In genomic region chr14:59737734-59738294, GRCm38 (mm10) we compare ENCODE assay signal across 24 mouse cellular contexts.
DNase-seq lines count a peak whose midpoint lies in the region; ATAC-seq lines count a peak whose summit lies in the region.
"Had no signal": no experiment of that assay in that cellular context is flagged by ENCODE, and none has a peak within 500 bp of the region (broad histone marks: within the 10 kb centered on the region; RNA-seq: fewer than 3 reads in every experiment).

No protein-coding gene starts in this region.

- ATAC-seq in midbrain, embryonic 12.5 days (ENCODE audit: low FRiP score, low read depth) = peak; percentile 44; the same call in 1 of the 2 replicates
- no peak; the same call in 1 of the 2 replicates for ATAC-seq in midbrain, embryonic 11.5 days (ENCODE audit: low FRiP score)
- ATAC-seq in forebrain, embryonic 11.5 days (replicated peaks; ENCODE audit: low FRiP score) = peak; percentile 54
- ATAC-seq in megakaryocyte, adult 5-6 weeks (ENCODE audit: poor library complexity, severe bottlenecking) = peak; percentile 49
- ATAC-seq: CD4-positive, CD25-positive, alpha-beta regulatory T cell, adult 4 months; intestine, embryonic 15.5 days; lung, postnatal 0 days had no signal

- H3K4me1 ChIP-seq in midbrain, embryonic 12.5 days = peaks cover 32% of the 10 kb centered on the region
- peaks cover 16% of the 10 kb centered on the region for H3K4me1 ChIP-seq in midbrain, embryonic 11.5 days (ENCODE audit: control insufficient read depth, insufficient read depth, low read length)
- H3K4me1 ChIP-seq in forebrain, embryonic 11.5 days (replicated peaks; ENCODE audit: control insufficient read depth, insufficient read depth, low read length) = peaks cover 15% of the 10 kb centered on the region
- H3K4me1 ChIP-seq: intestine, embryonic 15.5 days had no signal

- no peak overlapping the region for H3K4me2 ChIP-seq in midbrain, embryonic 12.5 days (replicated peaks)
- H3K4me2 ChIP-seq in midbrain, embryonic 11.5 days = no peak overlapping the region
- no peak overlapping the region for H3K4me2 ChIP-seq in forebrain, embryonic 11.5 days (ENCODE audit: low read depth, low read length, severe bottlenecking)
- H3K4me2 ChIP-seq: heart, embryonic 15.5 days; intestine, embryonic 15.5 days; neural tube, embryonic 15.5 days had no signal

- H3K36me3 ChIP-seq in midbrain, embryonic 12.5 days = no peaks in the 10 kb centered on the region
- no peaks in the 10 kb centered on the region for H3K36me3 ChIP-seq in midbrain, embryonic 11.5 days (ENCODE audit: control insufficient read depth, insufficient read depth, low read length)
- no peaks in the 10 kb centered on the region for H3K36me3 ChIP-seq in forebrain, embryonic 11.5 days (ENCODE audit: control insufficient read depth, insufficient read depth, low read length)
- H3K36me3 ChIP-seq: heart, embryonic 15.5 days; intestine, embryonic 15.5 days; limb, embryonic 10.5 days; neural tube, embryonic 15.5 days had no signal

- H3K9me3 ChIP-seq in midbrain, embryonic 12.5 days = no peaks in the 10 kb centered on the region
- no peaks in the 10 kb centered on the region for H3K9me3 ChIP-seq in midbrain, embryonic 11.5 days (ENCODE audit: control insufficient read depth, low read length)
- H3K9me3 ChIP-seq in forebrain, embryonic 11.5 days (ENCODE audit: control insufficient read depth, low read length) = no peaks in the 10 kb centered on the region; the same call in 1 of the 2 replicates
- H3K9me3 ChIP-seq: heart, embryonic 15.5 days; intestine, embryonic 15.5 days; limb, embryonic 10.5 days; neural tube, embryonic 15.5 days had no signal

- H3K27ac ChIP-seq in midbrain, embryonic 12.5 days (replicated peaks) = no peak overlapping the region
- no peak overlapping the region for H3K27ac ChIP-seq in midbrain, embryonic 11.5 days (ENCODE audit: low read depth, low read length)
- H3K27ac ChIP-seq in forebrain, embryonic 11.5 days (ENCODE audit: low read depth, low read length) = peak overlapping the region; percentile 72
- H3K27ac ChIP-seq: heart, adult 2 months; heart, embryonic 15.5 days; intestine, embryonic 15.5 days; limb, embryonic 10.5 days; macrophage; neural tube, embryonic 15.5 days had no signal

- peak; percentile 32 for DNase-seq in embryo, embryonic 11 days
- no peak for DNase-seq in embryo, embryonic 9.5 days (ENCODE audit: extremely low spot score)
- no peak for DNase-seq in midbrain, embryonic 11.5 days (ENCODE audit: low spot score, missing footprints)
- DNase-seq in forebrain, embryonic 11.5 days (ENCODE audit: low spot score) = peak; percentile 73
- no peak for DNase-seq in cerebellum, postnatal 14 days
- DNase-seq: adrenal gland, postnatal 36 days; cerebellum, adult 11 months; cerebellum, adult 9-11 months; gastrocnemius, postnatal 25 days; heart, adult 2 months; heart, postnatal 36 days; kidney, adult 8-10 months; kidney, postnatal 10 days; thymus, adult 18-20 months; thymus, postnatal 36 days had no signal

- peaks cover 61% of the 10 kb centered on the region for H3K27me3 ChIP-seq in midbrain, embryonic 12.5 days
- peaks cover 15% of the 10 kb centered on the region for H3K27me3 ChIP-seq in midbrain, embryonic 11.5 days (ENCODE audit: control insufficient read depth, insufficient read depth, low read length)
- H3K27me3 ChIP-seq in forebrain, embryonic 11.5 days (ENCODE audit: control insufficient read depth, insufficient read depth, low read length) = peaks cover 18% of the 10 kb centered on the region
- H3K27me3 ChIP-seq: heart, embryonic 15.5 days; intestine, embryonic 15.5 days had no signal

- H3K4me3 ChIP-seq in midbrain, embryonic 12.5 days = no peak overlapping the region
- H3K4me3 ChIP-seq in midbrain, embryonic 11.5 days (ENCODE audit: low read depth, low read length) = no peak overlapping the region
- no peak overlapping the region for H3K4me3 ChIP-seq in forebrain, embryonic 11.5 days (ENCODE audit: low read depth, low read length)
- H3K4me3 ChIP-seq: heart, adult 2 months; heart, embryonic 15.5 days; intestine, embryonic 15.5 days; limb, embryonic 10.5 days; neural tube, embryonic 15.5 days had no signal

- WGBS in midbrain, embryonic 12.5 days = 44% methylated on average over 8 of the region's 8 CpGs
- WGBS in midbrain, embryonic 11.5 days = 53% methylated on average over 8 of the region's 8 CpGs
- 34% methylated on average over 8 of the region's 8 CpGs for WGBS in forebrain, embryonic 11.5 days

- H3K9ac ChIP-seq in midbrain, embryonic 12.5 days (replicated peaks) = no peak overlapping the region
- H3K9ac ChIP-seq in midbrain, embryonic 11.5 days (ENCODE audit: low read length) = no peak overlapping the region
- no peak overlapping the region; the same call in 1 of the 2 replicates for H3K9ac ChIP-seq in forebrain, embryonic 11.5 days (ENCODE audit: low read length)
- H3K9ac ChIP-seq: heart, embryonic 15.5 days; intestine, embryonic 15.5 days; neural tube, embryonic 15.5 days had no signal

Comparison
In these comparisons a context has a peak if more than half of its experiments do, and no peak if none do; other contexts are left out.
1. DNase-seq: peak in embryo, embryonic 11 days (single experiment) and forebrain, embryonic 11.5 days (single experiment); none in embryo, embryonic 9.5 days (single experiment), midbrain, embryonic 11.5 days (single experiment) and cerebellum, postnatal 14 days (0 of 2).